Mouse (Mus musculus): ENCODE results near the gene Klhdc2.

DNA sequence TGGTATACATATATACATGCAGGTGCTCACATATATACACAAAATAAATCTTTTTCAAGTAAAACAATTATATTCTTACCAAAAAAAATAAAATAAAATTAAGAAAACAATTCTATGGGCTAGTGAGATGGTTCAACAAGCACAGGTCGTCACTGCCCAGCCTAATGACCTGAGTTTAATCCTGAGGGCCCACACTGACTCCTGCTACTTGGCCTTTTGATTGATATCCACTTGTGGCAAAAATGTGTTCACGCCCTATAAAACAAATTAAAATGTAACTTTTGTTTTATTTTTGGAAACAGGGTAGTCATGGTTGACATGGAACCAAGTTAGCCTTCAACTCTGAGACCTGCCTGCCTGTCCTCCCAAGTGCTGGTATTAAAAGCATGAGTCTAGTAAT, 53.4 kb downstream of the Klhdc2 start:
- no peak for TF ChIP-seq POLR2A (IDR thresholded peaks at IDR 0.05; ENCODE audit: insufficient read depth, low read depth, low read length)
- no peak for TF ChIP-seq CTCF (IDR thresholded peaks at IDR 0.05)
